Mouse (Mus musculus) myocyte (in vitro differentiated cells): ENCODE results near the gene Arpin. TPM values are rescaled to one million over a fixed set of nuclear protein-coding genes. Genes with fewer than 3 reads are reported as not detected.

Experiments used
- H3K27me3 ChIP-seq: one replicate; pipeline ENCODE4 v1.6.1; 2011; ENCODE audit not compliant: control insufficient read depth, insufficient read depth, insufficient read length
- H3K36me3 ChIP-seq: one replicate; pipeline ENCODE4 v1.6.1; 2011; ENCODE audit not compliant: control insufficient read depth, insufficient read depth
- H3K4me2 ChIP-seq: one replicate; pipeline ENCODE4 v1.6.1; 2011; ENCODE audit warnings: low read depth, control low read depth
- H3K4me3 ChIP-seq: one replicate; pipeline ENCODE4 v1.5.1; 2011; ENCODE audit warnings: mild to moderate bottlenecking, control low read depth, moderate library complexity
- H3K79me2 ChIP-seq: one replicate; pipeline ENCODE4 v1.6.1; 2011; ENCODE audit not compliant: control insufficient read depth, insufficient read depth
- H3ac ChIP-seq: one replicate; pipeline ENCODE4 v1.6.1; 2011; ENCODE audit not compliant: control insufficient read depth, insufficient read length
- CEBPB ChIP-seq: IDR thresholded peaks from 2 replicates; pipeline ENCODE4 v1.6.1; 2011; ENCODE audit warnings: mild to moderate bottlenecking, moderate library complexity; ENCODE audit not compliant: poor library complexity, insufficient read depth, severe bottlenecking
- E2F4 ChIP-seq: IDR thresholded peaks from one replicate; pipeline ENCODE4 v1.6.1; 2011; ENCODE audit warnings: mild to moderate bottlenecking, control low read depth, moderate library complexity; ENCODE audit not compliant: insufficient read depth
- MAX ChIP-seq: IDR thresholded peaks from one replicate; pipeline ENCODE4 v1.6.1; 2011; ENCODE audit warnings: low read depth, mild to moderate bottlenecking, control low read depth
- MYOD1 ChIP-seq, 3 experiments: IDR thresholded peaks; one replicate each; pipeline ENCODE4 v1.6.1; 2011; ENCODE audit warnings: control low read depth in 2 of 3, low read depth in 2 of 3, mild to moderate bottlenecking in 2 of 3, moderate library complexity in 1 of 3; ENCODE audit not compliant: insufficient read length in 2 of 3, control insufficient read depth in 1 of 3
- MYOG ChIP-seq, 3 experiments: IDR thresholded peaks; one replicate each; pipeline ENCODE4 v1.6.1; 2011; ENCODE audit warnings: control low read depth in 2 of 3, low read depth in 2 of 3, mild to moderate bottlenecking in 2 of 3; ENCODE audit not compliant: insufficient read length in 2 of 3, control insufficient read depth in 1 of 3, insufficient read depth in 1 of 3
- POLR2A ChIP-seq: IDR thresholded peaks from one replicate; pipeline ENCODE4 v1.6.1; 2011; ENCODE audit warnings: low read depth, mild to moderate bottlenecking, control low read depth, moderate library complexity; ENCODE audit not compliant: insufficient read length
- POLR2AphosphoS2 ChIP-seq: IDR thresholded peaks from one replicate; pipeline ENCODE4 v1.6.1; 2011; ENCODE audit warnings: low read depth, control low read depth; ENCODE audit not compliant: insufficient read length
- REST ChIP-seq: IDR thresholded peaks from one replicate; pipeline ENCODE4 v1.6.1; 2011; ENCODE audit warnings: mild to moderate bottlenecking, control low read depth, moderate library complexity; ENCODE audit not compliant: insufficient read depth, insufficient read length
- SRF ChIP-seq: IDR thresholded peaks from one replicate; pipeline ENCODE4 v1.6.1; 2011; ENCODE audit warnings: low read depth; ENCODE audit not compliant: control insufficient read depth, insufficient read length
- TCF12 ChIP-seq: IDR thresholded peaks from one replicate; pipeline ENCODE4 v1.6.1; 2011; ENCODE audit warnings: mild to moderate bottlenecking, control low read depth; ENCODE audit not compliant: poor library complexity, insufficient read depth, severe bottlenecking
- TCF3 ChIP-seq: IDR thresholded peaks from one replicate; pipeline ENCODE4 v1.6.1; 2011; ENCODE audit warnings: low read depth, control low read depth; ENCODE audit not compliant: insufficient read length
- USF1 ChIP-seq: IDR thresholded peaks from one replicate; pipeline ENCODE4 v1.6.1; 2011; ENCODE audit warnings: low read depth, mild to moderate bottlenecking, control low read depth, moderate library complexity
- polyA plus RNA-seq: library from polyadenylated mRNA; unstranded; fragments of >200 nt; fragmentation: generic; extraction: Trizol; gene quantifications from one replicate; pipeline ENCODE4 v1.2.1, GENCODE M21; 2012; ENCODE audit warnings: missing spikeins

Arpin gene
- polyA plus RNA-seq, result 15.1 TPM

- H3K4me2 ChIP-seq, result peak within 1 kb of the TSS; percentile 95
- peak within 1 kb of the TSS; percentile 48 for H3K4me3 ChIP-seq
- H3ac ChIP-seq, result peak within 1 kb of the TSS; percentile 35
- TF ChIP-seq SRF (no peak), POLR2A (peak; percentile 52), POLR2AphosphoS2 (peak; percentile 44)
- no peaks in the 10 kb centered on the region for H3K79me2 ChIP-seq
- H3K27me3 ChIP-seq, result no peaks in the 10 kb centered on the region
- no peaks in the 10 kb centered on the region for H3K36me3 ChIP-seq
Measured at GRCm38 (mm10) chr7:79934862-79935510, at the start of gene Arpin. Gene Arpin, minus strand, starts transcription at chr7:79935359.

- no peak for TF ChIP-seq POLR2A
- TF ChIP-seq TCF3, result no peak
- TF ChIP-seq USF1, result no peak
- no peak for TF ChIP-seq E2F4
- H3ac ChIP-seq, result no peak overlapping the region
- no peaks in the 10 kb centered on the region for H3K36me3 ChIP-seq
- H3K27me3 ChIP-seq, result peaks cover 6% of the 10 kb centered on the region
- no peak overlapping the region for H3K4me3 ChIP-seq
- no peak overlapping the region for H3K4me2 ChIP-seq
- H3K79me2 ChIP-seq, result no peaks in the 10 kb centered on the region
Measured at GRCm38 (mm10) chr7:79975316-79975715, 40.2 kb upstream of the Arpin start.

- no peaks in the 10 kb centered on the region for H3K36me3 ChIP-seq
- H3K79me2 ChIP-seq, result no peaks in the 10 kb centered on the region
- no peak overlapping the region for H3K4me3 ChIP-seq
- TF ChIP-seq MYOD1 (IDR thresholded peaks at IDR 0.05; ENCODE audit: control insufficient read depth in 1 of 3, insufficient read length in 2 of 3, low read depth in 2 of 3) (no peak), MAX (no peak), E2F4 (no peak), REST (no peak), CEBPB (no peak), TCF3 (no peak), USF1 (no peak), SRF (no peak), TCF12 (no peak), POLR2A (no peak), POLR2AphosphoS2 (no peak), MYOG (IDR thresholded peaks at IDR 0.05; ENCODE audit: control insufficient read depth in 1 of 3, insufficient read depth in 1 of 3, insufficient read length in 2 of 3, low read depth in 2 of 3) (no peak)
- H3K4me2 ChIP-seq, result no peak overlapping the region
- peaks cover 14% of the 10 kb centered on the region for H3K27me3 ChIP-seq
- H3ac ChIP-seq, result no peak overlapping the region
Measured at GRCm38 (mm10) chr7:79972195-79972594, 37.0 kb upstream of the Arpin start.

GRCm38 (mm10) chr7:79970336-79970735, 35.2 kb upstream of the Arpin start:
- peaks cover 17% of the 10 kb centered on the region for H3K27me3 ChIP-seq
- H3ac ChIP-seq, result no peak overlapping the region
- no peaks in the 10 kb centered on the region for H3K79me2 ChIP-seq
- H3K4me3 ChIP-seq, result no peak overlapping the region
- H3K36me3 ChIP-seq, result no peaks in the 10 kb centered on the region
- no peak for TF ChIP-seq MYOG (IDR thresholded peaks at IDR 0.05; ENCODE audit: control insufficient read depth in 1 of 3, insufficient read depth in 1 of 3, insufficient read length in 2 of 3, low read depth in 2 of 3)
- TF ChIP-seq MAX, result no peak
- TF ChIP-seq USF1, result no peak
- TF ChIP-seq POLR2A, result no peak
- TF ChIP-seq SRF, result no peak
- TF ChIP-seq REST, result no peak
- TF ChIP-seq CEBPB, result no peak
- TF ChIP-seq E2F4, result no peak
- no peak for TF ChIP-seq TCF3
- TF ChIP-seq TCF12, result no peak
- TF ChIP-seq POLR2AphosphoS2, result no peak
- no peak for TF ChIP-seq MYOD1 (IDR thresholded peaks at IDR 0.05; ENCODE audit: control insufficient read depth in 1 of 3, insufficient read length in 2 of 3, low read depth in 2 of 3)
- H3K4me2 ChIP-seq, result no peak overlapping the region

- TF ChIP-seq CEBPB (no peak), SRF (no peak), E2F4 (no peak), TCF3 (no peak), TCF12 (no peak), MYOD1 (IDR thresholded peaks at IDR 0.05; ENCODE audit: control insufficient read depth in 1 of 3, insufficient read length in 2 of 3, low read depth in 2 of 3) (no peak), USF1 (no peak), REST (no peak), POLR2AphosphoS2 (no peak), POLR2A (no peak)
- no peaks in the 10 kb centered on the region for H3K79me2 ChIP-seq
- no peak overlapping the region for H3K4me2 ChIP-seq
- H3K4me3 ChIP-seq, result no peak overlapping the region
- H3K36me3 ChIP-seq, result no peaks in the 10 kb centered on the region
- H3K27me3 ChIP-seq, result peaks cover 21% of the 10 kb centered on the region
- no peak overlapping the region for H3ac ChIP-seq
Measured at GRCm38 (mm10) chr7:79968326-79968725, 33.2 kb upstream of the Arpin start.
